Mouse (Mus musculus): ENCODE measurements around the gene Cds1. TPM values are rescaled to one million over a fixed set of nuclear protein-coding genes. Genes with fewer than 3 reads are reported as not detected.
"Not testable (repeated sequence)": the region's sequence is repeated elsewhere in the genome, so short reads cannot be mapped to it uniquely, and the experiment has no call there.

Cds1 gene
- polyA plus RNA-seq, 1 experiment = 101 TPM

GRCm38 (mm10) chr5:101827477-101827876 is 62.5 kb downstream of the Cds1 start:
- DNase-seq (ENCODE audit: low spot score) = no peak

- no peak for DNase-seq (ENCODE audit: low spot score)
These were observed 64.0 kb downstream of the Cds1 start for GRCm38 (mm10) chr5:101828932-101829331.

GRCm38 (mm10) chr5:101830180-101830579 is 65.2 kb downstream of the Cds1 start:
- DNase-seq (ENCODE audit: low spot score) = no peak

- no peak for DNase-seq (ENCODE audit: low spot score)
These were observed 67.1 kb downstream of the Cds1 start for GRCm38 (mm10) chr5:101832042-101832441.

GRCm38 (mm10) chr5:101832991-101833390 is 68.1 kb downstream of the Cds1 start:
- DNase-seq (ENCODE audit: low spot score) = no peak

GRCm38 (mm10) chr5:101833875-101834274 is 68.9 kb downstream of the Cds1 start:
- no peak for DNase-seq (ENCODE audit: low spot score)

- DNase-seq (ENCODE audit: low spot score) = no peak
These were observed 71.3 kb downstream of the Cds1 start for GRCm38 (mm10) chr5:101836221-101836620.

GRCm38 (mm10) chr5:101837605-101838004 is 72.7 kb downstream of the Cds1 start:
- DNase-seq (ENCODE audit: low spot score) = not testable (repeated sequence)

- DNase-seq (ENCODE audit: low spot score) = no peak
These were observed 75.5 kb downstream of the Cds1 start for GRCm38 (mm10) chr5:101840476-101840875.

- DNase-seq (ENCODE audit: low spot score) = no peak
These were observed 80.1 kb downstream of the Cds1 start for GRCm38 (mm10) chr5:101845011-101845410.

GRCm38 (mm10) chr5:101845930-101846329 is 81.0 kb downstream of the Cds1 start:
- no peak for DNase-seq (ENCODE audit: low spot score)

GRCm38 (mm10) chr5:101847323-101847722 is 82.4 kb downstream of the Cds1 start:
- DNase-seq (ENCODE audit: low spot score) = no peak

GRCm38 (mm10) chr5:101847762-101848161 is 82.8 kb downstream of the Cds1 start:
- no peak for DNase-seq (ENCODE audit: low spot score)

GRCm38 (mm10) chr5:101851133-101851532 is 86.2 kb downstream of the Cds1 start:
- no peak for DNase-seq (ENCODE audit: low spot score)

GRCm38 (mm10) chr5:101852116-101852680 is 87.3 kb downstream of the Cds1 start:
- no peak for DNase-seq (ENCODE audit: low spot score)

- DNase-seq (ENCODE audit: low spot score) = no peak
These were observed 89.2 kb downstream of the Cds1 start for GRCm38 (mm10) chr5:101854100-101854499.

GRCm38 (mm10) chr5:101854667-101855066 is 89.7 kb downstream of the Cds1 start:
- no peak for DNase-seq (ENCODE audit: low spot score)

- no peak for DNase-seq (ENCODE audit: low spot score)
These were observed 90.5 kb downstream of the Cds1 start for GRCm38 (mm10) chr5:101855475-101855874.

- DNase-seq (ENCODE audit: low spot score) = no peak
These were observed 94.0 kb downstream of the Cds1 start for GRCm38 (mm10) chr5:101858891-101859436.

- no peak for DNase-seq (ENCODE audit: low spot score)
These were observed 97.0 kb downstream of the Cds1 start for GRCm38 (mm10) chr5:101861786-101862571.

- DNase-seq (ENCODE audit: low spot score) = no peak
These were observed 97.7 kb downstream of the Cds1 start for GRCm38 (mm10) chr5:101862651-101863050.

- DNase-seq (ENCODE audit: low spot score) = no peak
These were observed 99.0 kb downstream of the Cds1 start for GRCm38 (mm10) chr5:101863946-101864345.

GRCm38 (mm10) chr5:101866722-101867121 is 101.8 kb downstream of the Cds1 start:
- no peak for DNase-seq (ENCODE audit: low spot score)
